Mouse (Mus musculus) midbrain, postnatal 0 days (tissue): ENCODE data around the gene Lrguk. TPM values are rescaled to one million over a fixed set of nuclear protein-coding genes. Genes with fewer than 3 reads are reported as not detected.

ENCODE experiments used
- ATAC-seq: fragments of 200-750 bp; cut with Nextera tagmentation; 2 replicates; pipeline ENCODE4 v1.8.0; 2017; ENCODE audit warnings: moderate number of reproducible peaks, mild to moderate bottlenecking, moderate TSS enrichment, moderate library complexity; ENCODE audit not compliant: low FRiP score
- DNase-seq: peaks from one replicate; pipeline ENCODE4 v3.0.0-alpha.2; 2015; ENCODE audit warnings: low spot score
- H3K27ac ChIP-seq: fragments of 300-500 bp; sonication (generic); 2 replicates; pipeline ENCODE4 v1.5.1; 2014; ENCODE audit warnings: low read depth, mild to moderate bottlenecking, low read length, mixed read lengths
- H3K27me3 ChIP-seq: fragments of 300-500 bp; sonication (generic); 2 replicates; pipeline ENCODE4 v1.6.1; 2014; ENCODE audit warnings: low read length, control low read depth, mixed read lengths; ENCODE audit not compliant: insufficient read depth
- H3K36me3 ChIP-seq: fragments of 300-500 bp; sonication (generic); 2 replicates; pipeline ENCODE4 v1.6.1; 2014; ENCODE audit warnings: low read length, control low read depth, mixed read lengths; ENCODE audit not compliant: insufficient read depth
- H3K4me1 ChIP-seq: fragments of 300-500 bp; sonication (generic); 2 replicates; pipeline ENCODE4 v1.6.1; 2014; ENCODE audit warnings: mild to moderate bottlenecking, control low read depth, antibody characterized with exemption, low read length, mixed read lengths; ENCODE audit not compliant: insufficient read depth
- H3K4me2 ChIP-seq: fragments of 300-500 bp; sonication (generic); 2 replicates; pipeline ENCODE4 v1.6.1; 2014; ENCODE audit warnings: low read depth, mild to moderate bottlenecking, low read length, mixed read lengths; ENCODE audit not compliant: poor library complexity, severe bottlenecking
- H3K4me3 ChIP-seq: fragments of 300-500 bp; sonication (generic); 2 replicates; pipeline ENCODE4 v1.5.1; 2014; ENCODE audit warnings: low read depth, mild to moderate bottlenecking, low read length, moderate library complexity
- H3K9ac ChIP-seq: fragments of 300-500 bp; sonication (generic); replicated peaks from 2 replicates; pipeline ENCODE4 v1.6.1; 2014; ENCODE audit warnings: mild to moderate bottlenecking, low read length, moderate library complexity, mixed read lengths; ENCODE audit not compliant: poor library complexity, severe bottlenecking
- H3K9me3 ChIP-seq: fragments of 300-500 bp; sonication (generic); 2 replicates; pipeline ENCODE4 v1.6.1; 2016; ENCODE audit warnings: low read length, control low read depth
- CTCF ChIP-seq: IDR thresholded peaks from 2 replicates; pipeline ENCODE4 v1.5.1; 2016; ENCODE audit warnings: antibody characterized with exemption, mild to moderate bottlenecking
- WGBS: fragments of 180-500 bp; shearing (Covaris S2); extraction: QIAGEN DNeasy Blood & Tissue Kit; methylation state at CpG from one replicate; pipeline ENCODE4 v1.1.7; 2014; 5-methylcytosine and 5-hydroxymethylcytosine counted together
- polyA plus RNA-seq: library from polyadenylated mRNA; unstranded; fragments of >200 nt; fragmentation: Nextera tagmentation; extraction: Ambion mirVana; gene quantifications from 2 replicates; pipeline ENCODE4 v1.2.1, GENCODE M21; 2015
- total RNA-seq: library from RNA; depleted of rRNA; stranded (reverse); fragments of >200 nt; gene quantifications from 2 replicates; pipeline ENCODE4 v1.2.3, GENCODE M21; 2014; rRNA removed

Lrguk gene
- total and polyA plus RNA-seq, 2 experiments from 2014 or later: 1.0 to 1.6 TPM

DNA sequence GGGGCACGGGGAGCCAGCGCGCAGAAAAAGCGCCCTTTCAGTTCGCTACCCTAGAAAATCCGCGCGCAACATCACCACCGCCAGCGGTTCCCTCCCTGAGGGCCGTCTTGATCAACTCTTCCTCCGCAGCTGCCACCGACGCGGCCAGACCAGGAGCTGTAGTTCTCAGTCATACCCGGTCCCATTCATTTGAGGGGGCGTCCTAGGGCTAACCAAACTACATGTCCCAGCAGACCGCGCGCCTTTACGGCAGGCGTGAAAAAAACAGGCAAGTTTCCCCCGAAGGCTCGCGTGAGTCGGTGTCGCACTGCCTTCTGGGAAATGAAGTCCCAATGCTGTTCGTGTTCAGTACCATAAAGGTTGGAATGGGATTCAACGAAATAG, 147.6 kb downstream of the Lrguk start, which contains the start of gene Slc35b4:
Slc35b4 (minus strand) TSS at position 248 of the 384 bp plus-strand sequence.
- Histone ChIP-seq H3K4me3 (peak within 1 kb of the TSS; percentile 79), H3K27me3 (no peaks in the 10 kb centered on the region), H3K4me2 (peak within 1 kb of the TSS; percentile 79), H3K4me1 (peaks cover 7% of the 10 kb centered on the region; the same call in 1 of the 2 replicates), H3K27ac (peak within 1 kb of the TSS; percentile 74), H3K9ac (peak within 1 kb of the TSS; percentile 75), H3K36me3 (no peaks in the 10 kb centered on the region), H3K9me3 (no peaks in the 10 kb centered on the region)
- peak; percentile 98 for DNase-seq
- peak; percentile 99 for ATAC-seq
- TF ChIP-seq CTCF: peak; percentile 21; the same call in 1 of the 2 replicates
- WGBS: under 1% methylated on average over 29 of the region's 29 CpGs

DNA sequence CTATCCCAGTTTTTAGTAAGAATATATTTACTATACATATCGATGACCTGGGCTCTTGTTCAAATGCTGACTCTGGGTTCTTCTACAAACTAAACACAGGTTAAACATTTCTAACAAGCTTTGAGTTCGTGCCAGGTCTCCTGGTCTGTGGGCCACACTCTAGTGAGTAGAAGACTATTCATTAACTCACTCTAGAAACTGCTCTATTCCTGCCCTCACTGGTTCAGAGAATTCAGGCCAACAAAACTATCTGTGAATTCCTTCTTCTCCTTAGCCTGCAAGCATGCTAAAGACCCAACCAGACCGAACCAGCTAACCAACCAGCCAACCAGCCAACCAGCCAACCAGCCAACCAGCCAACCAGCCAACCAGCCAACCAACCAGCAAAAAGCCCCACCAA, 149.8 kb downstream of the Lrguk start:
- no peak for TF ChIP-seq CTCF
- Histone ChIP-seq H3K4me3 (no peak overlapping the region), H3K4me2 (no peak overlapping the region), H3K4me1 (peaks cover 7% of the 10 kb centered on the region; the same call in 1 of the 2 replicates), H3K9me3 (no peaks in the 10 kb centered on the region), H3K9ac (no peak overlapping the region), H3K27me3 (no peaks in the 10 kb centered on the region), H3K27ac (no peak overlapping the region), H3K36me3 (no peaks in the 10 kb centered on the region)
- DNase-seq (no peak), ATAC-seq (no peak)
- 83% methylated on average over 3 of the region's 3 CpGs for WGBS

DNA sequence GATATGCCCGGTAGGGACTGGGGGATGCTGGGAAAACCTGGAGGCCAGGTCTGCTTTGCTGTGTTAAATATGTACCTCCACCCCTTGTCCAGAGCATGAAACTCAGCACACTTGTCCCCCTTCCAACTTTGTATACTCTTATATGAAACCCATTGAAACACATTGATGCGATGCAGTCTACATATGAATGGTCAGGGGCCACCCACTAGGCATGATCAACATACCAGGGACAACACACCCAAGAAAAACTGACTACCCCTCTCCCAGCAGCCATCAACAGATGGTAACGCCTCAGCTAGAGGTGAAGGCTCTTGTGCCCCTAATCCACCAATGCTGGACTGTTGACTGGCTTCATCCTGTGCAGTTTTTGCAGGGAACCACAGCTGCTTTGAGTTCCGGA, 150.7 kb downstream of the Lrguk start:
- no peak for DNase-seq
- no peak for TF ChIP-seq CTCF
- H3K27me3 ChIP-seq: no peaks in the 10 kb centered on the region
- peaks cover 7% of the 10 kb centered on the region; the same call in 1 of the 2 replicates for H3K4me1 ChIP-seq
- H3K4me3 ChIP-seq: no peak overlapping the region
- no peak overlapping the region for H3K9ac ChIP-seq
- ATAC-seq: no peak
- no peak overlapping the region for H3K27ac ChIP-seq
- H3K36me3 ChIP-seq: no peaks in the 10 kb centered on the region
- 88% methylated on average over 4 of the region's 4 CpGs for WGBS
- no peaks in the 10 kb centered on the region for H3K9me3 ChIP-seq
- H3K4me2 ChIP-seq: no peak overlapping the region

DNA sequence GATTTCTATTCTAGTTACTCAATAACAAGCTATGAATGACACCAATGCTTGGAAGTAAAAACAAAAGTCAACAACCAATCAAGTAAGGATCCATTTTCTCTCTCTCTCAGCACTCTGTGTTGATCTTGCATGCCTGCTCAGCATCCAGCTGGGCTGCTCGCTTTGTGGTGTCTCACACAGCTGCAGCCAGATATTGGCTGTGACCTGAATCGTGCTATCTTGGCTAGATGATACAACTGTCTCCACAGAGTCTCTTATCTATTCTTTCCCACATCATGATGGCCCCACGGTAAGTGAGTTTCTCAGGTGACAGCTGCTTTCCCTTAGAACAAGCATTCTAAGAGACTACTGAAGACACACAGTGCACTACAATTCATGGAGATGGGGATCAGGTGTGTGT, 152.7 kb downstream of the Lrguk start:
- H3K27ac ChIP-seq: no peak overlapping the region

DNA sequence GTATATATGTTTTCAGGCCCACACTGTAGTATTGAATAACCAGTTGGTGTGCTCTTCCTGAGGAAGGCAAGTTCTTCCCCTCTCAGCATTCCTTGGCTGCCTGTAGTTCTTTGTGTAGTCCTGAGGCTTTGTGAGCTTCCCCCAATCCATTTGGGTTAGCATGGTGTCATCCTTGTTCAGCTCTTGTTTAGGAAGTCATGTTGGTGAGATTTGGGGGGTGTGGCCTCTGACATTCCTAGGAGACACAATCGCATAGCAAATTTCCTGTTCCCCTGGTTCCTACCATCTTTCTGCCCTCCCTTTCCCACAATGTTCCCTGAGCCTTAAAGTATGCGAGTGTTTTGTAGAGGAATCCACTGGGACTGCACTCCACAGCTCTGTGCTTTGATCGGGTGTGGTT, 154.1 kb downstream of the Lrguk start:
- Histone ChIP-seq H3K27me3 (no peaks in the 10 kb centered on the region), H3K4me3 (no peak overlapping the region), H3K9me3 (no peaks in the 10 kb centered on the region), H3K4me1 (no peaks in the 10 kb centered on the region), H3K4me2 (no peak overlapping the region), H3K27ac (no peak overlapping the region), H3K9ac (no peak overlapping the region), H3K36me3 (no peaks in the 10 kb centered on the region)
- WGBS: 94% methylated on average over 3 of the region's 3 CpGs
- DNase-seq (no peak), ATAC-seq (no peak)
- no peak for TF ChIP-seq CTCF

More for the DNA sequence above, 152.7 kb downstream of the Lrguk start:
- no peaks in the 10 kb centered on the region for H3K27me3 ChIP-seq
- WGBS: 83% methylated on average over 3 of the region's 3 CpGs
- no peak for TF ChIP-seq CTCF
- DNase-seq (no peak), ATAC-seq (no peak)
- H3K9ac ChIP-seq: no peak overlapping the region
- no peaks in the 10 kb centered on the region for H3K4me1 ChIP-seq
- H3K9me3 ChIP-seq: no peaks in the 10 kb centered on the region
- no peaks in the 10 kb centered on the region for H3K36me3 ChIP-seq
- H3K4me2 ChIP-seq: no peak overlapping the region
- H3K4me3 ChIP-seq: no peak overlapping the region

Other genes with a start within 250 kb of the Lrguk start
- gene Slc35b4, start 147.7 kb downstream of the Lrguk start, total RNA-seq: 24.5 and 30.8 TPM in 2 replicates
- gene Slc35b4, start 147.7 kb downstream of the Lrguk start, polyA plus RNA-seq: 30.6 and 36.5 TPM in 2 replicates